Mouse (Mus musculus): Measurements from ENCODE around the gene Becn1.

Becn1 gene

GRCm38 (mm10) chr11:101238071-101238647 is 63.9 kb downstream of the Becn1 start:
- DNase-seq (ENCODE audit: low spot score), result no peak

GRCm38 (mm10) chr11:101236782-101237181 is 65.3 kb downstream of the Becn1 start:
- DNase-seq (ENCODE audit: low spot score), result no peak

All from spleen, adult 12 weeks (tissue).